Mouse (Mus musculus): Measurements from ENCODE around the gene Orc6. TPM values are rescaled to one million over a fixed set of nuclear protein-coding genes. Genes with fewer than 3 reads are reported as not detected.

The Orc6 gene
- 21.7 TPM for polyA plus RNA-seq (2014; fragmentation: Illumina TruSeq; extraction: RNeasy Lipid Tissue Mini Kit (QIAGEN cat#74804); ENCODE audit: insufficient read depth, low read depth, low replicate concordance)

DNA sequence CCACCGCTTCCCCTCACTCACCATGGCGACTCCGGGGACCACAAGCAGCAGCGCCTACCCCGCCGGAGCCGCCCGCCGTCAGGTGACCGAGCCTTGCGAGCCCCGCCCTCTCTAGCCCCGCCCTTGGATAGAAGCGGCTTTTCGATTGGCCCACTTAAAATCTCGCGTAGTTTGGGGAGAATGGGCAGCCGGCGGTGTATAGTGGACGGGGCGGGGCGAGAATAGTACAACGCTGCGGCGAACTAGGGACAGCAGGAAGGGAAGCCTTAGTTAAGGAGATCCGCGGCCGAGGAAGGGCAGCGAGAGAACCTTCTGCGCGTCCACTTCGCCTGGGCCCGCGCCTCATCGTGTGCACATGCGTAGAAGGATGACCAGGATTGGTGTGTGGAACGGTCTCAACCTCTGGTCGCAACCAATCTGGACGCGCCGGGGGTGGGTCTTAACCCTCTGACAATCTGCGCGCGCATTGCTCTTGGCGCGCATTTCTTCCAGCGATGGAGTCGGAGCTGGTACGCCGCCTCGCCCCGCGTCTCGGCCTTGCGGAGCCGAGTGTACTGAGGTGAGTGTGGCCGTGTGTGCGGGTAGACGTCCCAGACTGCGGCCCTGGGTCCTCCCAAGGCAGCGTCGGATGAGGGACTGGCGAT lies at the start of gene Orc6, which contains the start of gene Vps35:
Gene Orc6 (plus strand): TSS at position 199 of the 644 bp plus-strand sequence.
Gene Vps35 (minus strand): TSS at position 369 of the 644 bp plus-strand sequence.

Other genes starting within 250 kb of the Orc6 start
- 13.7 TPM for gene Fbxw9, start 239.6 kb upstream of the Orc6 start, polyA plus RNA-seq (2014; fragmentation: Illumina TruSeq; extraction: RNeasy Lipid Tissue Mini Kit (QIAGEN cat#74804); ENCODE audit: insufficient read depth, low read depth, low replicate concordance)
- not detected for gene Gm5741, start 231.7 kb upstream of the Orc6 start, polyA plus RNA-seq (2014; fragmentation: Illumina TruSeq; extraction: RNeasy Lipid Tissue Mini Kit (QIAGEN cat#74804); ENCODE audit: insufficient read depth, low read depth, low replicate concordance)
- 31.0 TPM for gene Dhps, start 227.9 kb upstream of the Orc6 start, polyA plus RNA-seq (2014; fragmentation: Illumina TruSeq; extraction: RNeasy Lipid Tissue Mini Kit (QIAGEN cat#74804); ENCODE audit: insufficient read depth, low read depth, low replicate concordance)
- gene Wdr83os, start 218.9 kb upstream of the Orc6 start, polyA plus RNA-seq (2014; fragmentation: Illumina TruSeq; extraction: RNeasy Lipid Tissue Mini Kit (QIAGEN cat#74804); ENCODE audit: insufficient read depth, low read depth, low replicate concordance), result 89.8 TPM
- 19.6 TPM for gene Wdr83, start 218.3 kb upstream of the Orc6 start, polyA plus RNA-seq (2014; fragmentation: Illumina TruSeq; extraction: RNeasy Lipid Tissue Mini Kit (QIAGEN cat#74804); ENCODE audit: insufficient read depth, low read depth, low replicate concordance)
- gene Man2b1, start 216.4 kb upstream of the Orc6 start, polyA plus RNA-seq (2014; fragmentation: Illumina TruSeq; extraction: RNeasy Lipid Tissue Mini Kit (QIAGEN cat#74804); ENCODE audit: insufficient read depth, low read depth, low replicate concordance), result 26.8 TPM
- 1.0 TPM for gene Zfp791, start 176.5 kb upstream of the Orc6 start, polyA plus RNA-seq (2014; fragmentation: Illumina TruSeq; extraction: RNeasy Lipid Tissue Mini Kit (QIAGEN cat#74804); ENCODE audit: insufficient read depth, low read depth, low replicate concordance)
- gene Cks1brt, start 147.7 kb upstream of the Orc6 start, polyA plus RNA-seq (2014; fragmentation: Illumina TruSeq; extraction: RNeasy Lipid Tissue Mini Kit (QIAGEN cat#74804); ENCODE audit: insufficient read depth, low read depth, low replicate concordance), result not detected
- gene Olfr371, start 73.6 kb upstream of the Orc6 start, polyA plus RNA-seq (2014; fragmentation: Illumina TruSeq; extraction: RNeasy Lipid Tissue Mini Kit (QIAGEN cat#74804); ENCODE audit: insufficient read depth, low read depth, low replicate concordance), result not detected
- gene Vps35, start 170 bp downstream of the Orc6 start, polyA plus RNA-seq (2014; fragmentation: Illumina TruSeq; extraction: RNeasy Lipid Tissue Mini Kit (QIAGEN cat#74804); ENCODE audit: insufficient read depth, low read depth, low replicate concordance), result 55.7 TPM
- 3.9 TPM for gene Mylk3, start 86.7 kb downstream of the Orc6 start, polyA plus RNA-seq (2014; fragmentation: Illumina TruSeq; extraction: RNeasy Lipid Tissue Mini Kit (QIAGEN cat#74804); ENCODE audit: insufficient read depth, low read depth, low replicate concordance)
- gene 4921524J17Rik, start 133.2 kb downstream of the Orc6 start, polyA plus RNA-seq (2014; fragmentation: Illumina TruSeq; extraction: RNeasy Lipid Tissue Mini Kit (QIAGEN cat#74804); ENCODE audit: insufficient read depth, low read depth, low replicate concordance), result 11.8 TPM
- 6.3 TPM for gene Gpt2, start 192.9 kb downstream of the Orc6 start, polyA plus RNA-seq (2014; fragmentation: Illumina TruSeq; extraction: RNeasy Lipid Tissue Mini Kit (QIAGEN cat#74804); ENCODE audit: insufficient read depth, low read depth, low replicate concordance)

Data from lung, adult 10 weeks (tissue).